Mouse (Mus musculus) neural tube, embryonic 10.5 days (tissue): ENCODE results near the gene Dock4.

Source experiments
- DNase-seq: peaks from one replicate; pipeline ENCODE4 v3.0.0-alpha.2; 2017; ENCODE audit warnings: low spot score; ENCODE audit errors: extremely low spot score

The Dock4 gene

GRCm38 (mm10) chr12:40745501-40745900 is 299.7 kb downstream of the Dock4 start:
- DNase-seq: no peak

- DNase-seq: no peak
Measured at GRCm38 (mm10) chr12:40746081-40746480, 300.3 kb downstream of the Dock4 start.

- DNase-seq: no peak
Measured at GRCm38 (mm10) chr12:40759281-40759680, 313.5 kb downstream of the Dock4 start.

- no peak for DNase-seq
Measured at GRCm38 (mm10) chr12:40767258-40767816, 321.6 kb downstream of the Dock4 start.

GRCm38 (mm10) chr12:40773091-40773490 is 327.3 kb downstream of the Dock4 start:
- no peak for DNase-seq

GRCm38 (mm10) chr12:40781554-40781953 is 335.8 kb downstream of the Dock4 start:
- no peak for DNase-seq

GRCm38 (mm10) chr12:40788621-40789111 is 342.9 kb downstream of the Dock4 start:
- no peak for DNase-seq

GRCm38 (mm10) chr12:40789379-40790361 is 343.9 kb downstream of the Dock4 start:
- peak; percentile 38 for DNase-seq

- no peak for DNase-seq
Measured at GRCm38 (mm10) chr12:40791221-40791620, 345.5 kb downstream of the Dock4 start.

- DNase-seq: no peak
Measured at GRCm38 (mm10) chr12:40792184-40792650, 346.5 kb downstream of the Dock4 start.

- no peak for DNase-seq
Measured at GRCm38 (mm10) chr12:40794066-40794465, 348.3 kb downstream of the Dock4 start.

GRCm38 (mm10) chr12:40794756-40795155 is 349.0 kb downstream of the Dock4 start:
- DNase-seq: no peak

GRCm38 (mm10) chr12:40795768-40796167 is 350.0 kb downstream of the Dock4 start:
- no peak for DNase-seq

- no peak for DNase-seq
Measured at GRCm38 (mm10) chr12:40796813-40797491, 351.2 kb downstream of the Dock4 start.

- no peak for DNase-seq
Measured at GRCm38 (mm10) chr12:40797561-40798343, 352.0 kb downstream of the Dock4 start.

GRCm38 (mm10) chr12:40798344-40799017 is 352.7 kb downstream of the Dock4 start:
- no peak for DNase-seq

GRCm38 (mm10) chr12:40801456-40801855 is 355.7 kb downstream of the Dock4 start:
- DNase-seq: no peak

GRCm38 (mm10) chr12:40805257-40805656 is 359.5 kb downstream of the Dock4 start:
- DNase-seq: no peak

- no peak for DNase-seq
Measured at GRCm38 (mm10) chr12:40807916-40808315, 362.2 kb downstream of the Dock4 start.

- no peak for DNase-seq
Measured at GRCm38 (mm10) chr12:40813474-40813873, 367.7 kb downstream of the Dock4 start.
